Mouse (Mus musculus): ENCODE results near the gene Med20. TPM values are rescaled to one million over a fixed set of nuclear protein-coding genes. Genes with fewer than 3 reads are reported as not detected.
"Not testable (repeated sequence)": the region's sequence is repeated elsewhere in the genome, so short reads cannot be mapped to it uniquely, and the experiment has no call there.

The Med20 gene
- total and polyA plus RNA-seq, 3 experiments, result 45.7 to 62.6 TPM; not detected in 1

- TF ChIP-seq ETS1 (IDR thresholded peaks at IDR 0.05; ENCODE audit: low read depth, low read length) (peak; percentile 86), MAFK (IDR thresholded peaks at IDR 0.05; ENCODE audit: borderline replicate concordance, low read depth, low read length) (no peak), KAT2A (conservative IDR thresholded peaks at IDR 0.05; ENCODE audit: low read depth, low read length) (no peak), CTCF (IDR thresholded peaks at IDR 0.05 in 2 of 3, conservative IDR thresholded peaks at IDR 0.05 in 1 of 3; ENCODE audit: control insufficient read depth in 1 of 3, insufficient read depth in 1 of 3, low read depth in 2 of 3, low read length in 3 of 3, poor library complexity in 1 of 3, severe bottlenecking in 1 of 3) (peak; percentile 56 to 80 (median 78)), USF1 (IDR thresholded peaks at IDR 0.05; ENCODE audit: low read depth, low read length) (no peak), RAD21 (IDR thresholded peaks at IDR 0.05; ENCODE audit: low read depth, low read length) (peak; percentile 58), TCF12 (IDR thresholded peaks at IDR 0.05; ENCODE audit: low read depth, low read length) (peak; percentile 83), HCFC1 (IDR thresholded peaks at IDR 0.05; ENCODE audit: low read depth, low read length) (peak; percentile 2; the same call in 1 of the 2 replicates), MYB (IDR thresholded peaks at IDR 0.05; ENCODE audit: low read depth, low read length) (no peak), TBP (IDR thresholded peaks at IDR 0.05; ENCODE audit: low read depth, low read length) (peak; percentile 49; the same call in 1 of the 2 replicates), BHLHE40 (IDR thresholded peaks at IDR 0.05; ENCODE audit: borderline replicate concordance, low read depth, low read length) (no peak), POLR2A (IDR thresholded peaks at IDR 0.05; ENCODE audit: control insufficient read depth in 1 of 2, insufficient read depth in 1 of 2, low read depth in 1 of 2, low read length in 2 of 2, poor library complexity in 1 of 2) (peak in 1 of 2 experiments; percentile 38; a peak in 2 of 4 replicates), MYC (IDR thresholded peaks at IDR 0.05; ENCODE audit: low read depth, low read length) (no peak)
Measured at GRCm38 (mm10) chr17:47597838-47598579, 13.4 kb upstream of the Med20 start (continued).

GRCm38 (mm10) chr17:47598580-47599304, 12.6 kb upstream of the Med20 start:
- Histone ChIP-seq H3K27ac (ENCODE audit: control insufficient read depth, low read depth, low read length) (peak overlapping the region; percentile 77), H3K4me1 (ENCODE audit: control insufficient read depth in 1 of 2, insufficient read depth in 2 of 2, low read length in 2 of 2) (peaks cover 17 to 54% of the 10 kb centered on the region in 2 experiments), H3K36me3 (ENCODE audit: control insufficient read depth in 1 of 2, insufficient read depth in 2 of 2, low read length in 2 of 2) (peaks cover 0 to 47% of the 10 kb centered on the region in 2 experiments; a peak in 3 of 4 replicates), H3K9ac (ENCODE audit: control insufficient read depth, low read depth, low read length, poor library complexity, severe bottlenecking) (peak overlapping the region; percentile 37), H3K79me2 (ENCODE audit: control insufficient read depth, insufficient read depth, low read length, poor library complexity) (peaks cover 24% of the 10 kb centered on the region)
- H3K9me3 ChIP-seq (replicated peaks; ENCODE audit: insufficient read depth, low read length); H3K27me3 ChIP-seq (ENCODE audit: control insufficient read depth in 1 of 2, insufficient read depth in 2 of 2, low read length in 2 of 2); H3K4me3 ChIP-seq (ENCODE audit: control insufficient read depth in 1 of 2, insufficient read depth in 1 of 2, low read depth in 2 of 2, low read length in 2 of 2); DNase-seq (ENCODE audit: low read depth, low spot score): not testable (repeated sequence)
- TF ChIP-seq ZMIZ1 (IDR thresholded peaks at IDR 0.05; ENCODE audit: low read depth, low read length) (0 out of 2 replicates have a peak, but pooled peaks have one; percentile 19), POLR2A (IDR thresholded peaks at IDR 0.05; ENCODE audit: control insufficient read depth in 1 of 2, insufficient read depth in 1 of 2, low read depth in 1 of 2, low read length in 2 of 2, poor library complexity in 1 of 2) (peak; percentile 6 to 8; a peak in 2 of 4 replicates)
